Mouse (Mus musculus) forebrain, embryonic 10.5 days (tissue): Measurements from ENCODE around the gene Obox2. TPM values are rescaled to one million over a fixed set of nuclear protein-coding genes. Genes with fewer than 3 reads are reported as not detected.
"Not testable (repeated sequence)": the region's sequence is repeated elsewhere in the genome, so short reads cannot be mapped to it uniquely, and the experiment has no call there.

Experiments used
- DNase-seq: peaks from one replicate; pipeline ENCODE4 v3.0.0-alpha.2; 2017; ENCODE audit warnings: low spot score; ENCODE audit errors: extremely low spot score
- H3K27ac ChIP-seq: fragments of 300-500 bp; sonication (generic); 2 replicates; pipeline ENCODE4 v1.5.1; 2016; ENCODE audit warnings: mild to moderate bottlenecking
- H3K27me3 ChIP-seq: fragments of 300-500 bp; sonication (generic); 2 replicates; pipeline ENCODE4 v1.6.1; 2016; ENCODE audit warnings: mild to moderate bottlenecking; ENCODE audit not compliant: poor library complexity, severe bottlenecking
- H3K36me3 ChIP-seq: fragments of 300-500 bp; sonication (generic); replicated peaks from 2 replicates; pipeline ENCODE4 v1.6.1; 2016; ENCODE audit warnings: mild to moderate bottlenecking, moderate library complexity
- H3K4me1 ChIP-seq: fragments of 300-500 bp; sonication (generic); 2 replicates; pipeline ENCODE4 v1.6.1; 2016
- H3K4me3 ChIP-seq: fragments of 300-500 bp; sonication (generic); 2 replicates; pipeline ENCODE4 v1.5.1; 2016; ENCODE audit warnings: mild to moderate bottlenecking, moderate library complexity
- H3K9me3 ChIP-seq: fragments of 300-500 bp; sonication (generic); 2 replicates; pipeline ENCODE4 v1.6.1; 2016; ENCODE audit warnings: mild to moderate bottlenecking, moderate library complexity
- WGBS: fragments of 180-500 bp; shearing (Covaris S2); methylation state at CpG from one replicate; pipeline ENCODE4 v1.1.7; 2016; 5-methylcytosine and 5-hydroxymethylcytosine counted together
- polyA plus RNA-seq: library from polyadenylated mRNA; unstranded; fragments of >200 nt; fragmentation: Nextera tagmentation; extraction: Ambion mirVana; gene quantifications from 2 replicates; pipeline ENCODE4 v1.2.1, GENCODE M21; 2016

Gene Obox2
- polyA plus RNA-seq = not detected in 2 replicates

GRCm38 (mm10) chr7:15388421-15388998, at the start of gene Obox2, which contains the start of gene Obox1:
Gene Obox2 (plus strand): TSS chr7:15388721.
Gene Obox1 (plus strand): TSS chr7:15388948.
- H3K27ac ChIP-seq, DNase-seq, H3K4me3 ChIP-seq, H3K9me3 ChIP-seq, H3K27me3 ChIP-seq, H3K4me1 ChIP-seq, H3K36me3 ChIP-seq: not testable (repeated sequence)
- no CpG with 5 or more reads among the region's 2 CpGs for WGBS

GRCm38 (mm10) chr7:15399147-15399874, 10.8 kb downstream of the Obox2 start:
- H3K9me3 ChIP-seq = peaks cover 46% of the 10 kb centered on the region
- DNase-seq, H3K4me3 ChIP-seq, H3K4me1 ChIP-seq, H3K27ac ChIP-seq, H3K36me3 ChIP-seq, H3K27me3 ChIP-seq: not testable (repeated sequence)
- 78% methylated on average over 3 of the region's 3 CpGs for WGBS

- H3K4me3 ChIP-seq, H3K27ac ChIP-seq, H3K4me1 ChIP-seq, H3K36me3 ChIP-seq, DNase-seq, H3K27me3 ChIP-seq: not testable (repeated sequence)
- peaks cover 31% of the 10 kb centered on the region for H3K9me3 ChIP-seq
- 92% methylated on average over 10 of the region's 10 CpGs for WGBS
These were observed 18.3 kb downstream of the Obox2 start for GRCm38 (mm10) chr7:15406816-15407215.

- H3K4me3 ChIP-seq, H3K27me3 ChIP-seq, H3K4me1 ChIP-seq, H3K36me3 ChIP-seq, DNase-seq, H3K27ac ChIP-seq: not testable (repeated sequence)
- 90% methylated on average over 9 of the region's 9 CpGs for WGBS
- H3K9me3 ChIP-seq = peaks cover 17% of the 10 kb centered on the region
These were observed 29.5 kb downstream of the Obox2 start for GRCm38 (mm10) chr7:15418046-15418445.

- 91% methylated on average over 4 of the region's 4 CpGs for WGBS
- H3K27me3 ChIP-seq, H3K4me1 ChIP-seq, DNase-seq, H3K36me3 ChIP-seq, H3K27ac ChIP-seq, H3K4me3 ChIP-seq: not testable (repeated sequence)
- peaks cover 19% of the 10 kb centered on the region for H3K9me3 ChIP-seq
These were observed 37.0 kb downstream of the Obox2 start for GRCm38 (mm10) chr7:15425537-15425936.

Other genes starting within 250 kb of the Obox2 start
- not detected in 2 replicates for gene Obox1, start 227 bp downstream of the Obox2 start, polyA plus RNA-seq